Mouse (Mus musculus) heart, adult 2 months (tissue): ENCODE data around the gene Col7a1. TPM values are rescaled to one million over a fixed set of nuclear protein-coding genes. Genes with fewer than 3 reads are reported as not detected.

Experiments
- DNase-seq, 2 experiments: peaks; one replicate each; pipeline ENCODE4 v3.0.0; 2021
- H3K27ac ChIP-seq: fragments of 200-600 bp; 2 replicates; pipeline ENCODE4 v1.8.1; 2022
- H3K27me3 ChIP-seq: fragments of 200-500 bp; 2 replicates; pipeline ENCODE4 v1.6.1; 2012; ENCODE audit warnings: mild to moderate bottlenecking, low read length, inconsistent platforms, mixed read lengths; ENCODE audit not compliant: control insufficient read depth, insufficient read depth
- H3K36me3 ChIP-seq: fragments of 200-500 bp; 2 replicates; pipeline ENCODE4 v1.6.1; 2012; ENCODE audit warnings: low read length, inconsistent platforms; ENCODE audit not compliant: control insufficient read depth, insufficient read depth
- H3K4me1 ChIP-seq: fragments of 200-500 bp; 2 replicates; pipeline ENCODE4 v1.6.1; 2011; ENCODE audit warnings: low read length; ENCODE audit not compliant: control insufficient read depth, insufficient read depth
- H3K4me3 ChIP-seq: fragments of 200-600 bp; 2 replicates; pipeline ENCODE4 v1.8.1; 2022
- H3K79me2 ChIP-seq: fragments of 200-500 bp; replicated peaks from 2 replicates; pipeline ENCODE4 v1.6.1; 2012; ENCODE audit warnings: mild to moderate bottlenecking, inconsistent platforms, low read length, moderate library complexity, mixed read lengths; ENCODE audit not compliant: control insufficient read depth, insufficient read depth
- H3K9ac ChIP-seq: fragments of 200-500 bp; 2 replicates; pipeline ENCODE4 v1.6.1; 2012; ENCODE audit warnings: low read depth, mild to moderate bottlenecking, control low read depth, inconsistent platforms, low read length, mixed read lengths
- CTCF ChIP-seq: fragments of 200-600 bp; IDR thresholded peaks from 2 replicates; pipeline ENCODE4 v1.8.1; 2022; ENCODE audit warnings: antibody characterized with exemption, mild to moderate bottlenecking, moderate library complexity
- EP300 ChIP-seq: fragments of 200-500 bp; IDR thresholded peaks from 2 replicates; pipeline ENCODE4 v1.6.1; 2011; ENCODE audit warnings: low read depth, low read length, control low read depth; ENCODE audit not compliant: insufficient read depth
- POLR2A ChIP-seq: fragments of 200-500 bp; IDR thresholded peaks from 2 replicates; pipeline ENCODE4 v1.6.1; 2011; ENCODE audit warnings: mild to moderate bottlenecking, low read depth, low read length, control low read depth; ENCODE audit not compliant: insufficient read depth
- WGBS: fragments of 180-500 bp; shearing (Covaris S2); methylation state at CpG from one replicate; pipeline ENCODE4 v1.1.7; 2018; 5-methylcytosine and 5-hydroxymethylcytosine counted together
- intact Hi-C: fragments of 180-260 bp; cut with DNase I; formaldehyde crosslinking; loops from one replicate; pipeline ENCODE4 v1.15.1; 2025
- polyA plus RNA-seq: library from polyadenylated mRNA; depleted of rRNA; stranded (reverse); fragments of >200 nt; gene quantifications from 2 replicates; pipeline ENCODE4 v1.2.3, GENCODE M21; 2012
- total RNA-seq, 2 experiments: library from RNA; stranded (reverse); gene quantifications; 2 replicates each; pipeline ENCODE4 v1.2.3; 2021

The Col7a1 gene
- total and polyA plus RNA-seq, 3 experiments: 0.30 to 0.57 (median 0.47) TPM

GRCm38 (mm10) chr9:108928424-108928823 lies 25.0 kb upstream of the Col7a1 start:
- Histone ChIP-seq H3K27me3 (no peaks in the 10 kb centered on the region), H3K27ac (no peak overlapping the region), H3K36me3 (no peaks in the 10 kb centered on the region), H3K9ac (no peak overlapping the region), H3K79me2 (no peaks in the 10 kb centered on the region), H3K4me1 (no peaks in the 10 kb centered on the region), H3K4me3 (no peak overlapping the region)
- 87% methylated on average over 3 of the region's 3 CpGs for WGBS
- intact Hi-C loops: no loop called here
- DNase-seq: no peak
- TF ChIP-seq POLR2A: no peak
- TF ChIP-seq CTCF: no peak
- no peak for TF ChIP-seq EP300

GRCm38 (mm10) chr9:108935991-108936390 lies 17.4 kb upstream of the Col7a1 start:
- intact Hi-C loops: loop anchor here (1.0 kb wide), 1 partner anchor 54 kb away; no protein-coding TSS in a partner anchor
- Histone ChIP-seq H3K9ac (no peak overlapping the region), H3K27ac (no peak overlapping the region; the same call in 1 of the 2 replicates), H3K79me2 (peaks cover 4% of the 10 kb centered on the region; the same call in 1 of the 2 replicates), H3K4me1 (peaks cover 3% of the 10 kb centered on the region), H3K4me3 (no peak overlapping the region), H3K36me3 (peaks cover 17% of the 10 kb centered on the region), H3K27me3 (no peaks in the 10 kb centered on the region)
- 10% methylated on average over 3 of the region's 3 CpGs for WGBS
- no peak for DNase-seq
- TF ChIP-seq POLR2A (no peak), EP300 (no peak), CTCF (no peak)

- intact Hi-C loops: loop anchor here (1.0 kb wide), 1 partner anchor 54 kb away; no protein-coding TSS in a partner anchor
- peaks cover 4% of the 10 kb centered on the region; the same call in 1 of the 2 replicates for H3K79me2 ChIP-seq
- DNase-seq: peak; percentile 95
Observed at GRCm38 (mm10) chr9:108936418-108937364, 16.7 kb upstream of the Col7a1 start, which contains the start of gene Uqcrc1. Uqcrc1 (plus strand) TSS chr9:108936633.

GRCm38 (mm10) chr9:108945111-108945510 lies 8.3 kb upstream of the Col7a1 start:
- no peaks in the 10 kb centered on the region; the same call in 1 of the 2 replicates for H3K79me2 ChIP-seq
- peaks cover 3% of the 10 kb centered on the region; the same call in 1 of the 2 replicates for H3K4me1 ChIP-seq
- H3K27me3 ChIP-seq: no peaks in the 10 kb centered on the region
- H3K4me3 ChIP-seq: no peak overlapping the region
- DNase-seq: no peak
- H3K9ac ChIP-seq: no peak overlapping the region
- intact Hi-C loops: no loop called here
- peaks cover 13% of the 10 kb centered on the region for H3K36me3 ChIP-seq
- 78% methylated on average over 9 of the region's 9 CpGs for WGBS
- no peak for TF ChIP-seq CTCF
- no peak for TF ChIP-seq POLR2A
- TF ChIP-seq EP300: no peak
- no peak overlapping the region for H3K27ac ChIP-seq

More at GRCm38 (mm10) chr9:108936418-108937364, 16.7 kb upstream of the Col7a1 start, which contains the start of gene Uqcrc1:
- TF ChIP-seq POLR2A (peak; percentile 98), EP300 (peak; percentile 71; the same call in 1 of the 2 replicates), CTCF (peak; percentile 99; the same call in 1 of the 2 replicates)
- Histone ChIP-seq H3K36me3 (peaks cover 17% of the 10 kb centered on the region), H3K9ac (peak within 1 kb of the TSS; percentile 84), H3K27me3 (no peaks in the 10 kb centered on the region), H3K27ac (peak within 1 kb of the TSS; percentile 98), H3K4me1 (peaks cover 3% of the 10 kb centered on the region), H3K4me3 (peak within 1 kb of the TSS; percentile 66)
- under 1% methylated on average over 58 of the region's 58 CpGs for WGBS

- no peaks in the 10 kb centered on the region; the same call in 1 of the 2 replicates for H3K79me2 ChIP-seq
- no peak overlapping the region for H3K4me3 ChIP-seq
- TF ChIP-seq EP300: no peak
- TF ChIP-seq CTCF: no peak
- no peak for TF ChIP-seq POLR2A
- no peak overlapping the region for H3K9ac ChIP-seq
- DNase-seq: no peak
- intact Hi-C loops: no loop called here
- WGBS: 74% methylated on average over 5 of the region's 5 CpGs
- H3K4me1 ChIP-seq: peaks cover 3% of the 10 kb centered on the region; the same call in 1 of the 2 replicates
- no peak overlapping the region for H3K27ac ChIP-seq
- peaks cover 11% of the 10 kb centered on the region for H3K36me3 ChIP-seq
- H3K27me3 ChIP-seq: no peaks in the 10 kb centered on the region
Observed at GRCm38 (mm10) chr9:108945608-108946007, 7.8 kb upstream of the Col7a1 start.
